Mouse (Mus musculus): ENCODE measurements around the gene Aspdh. TPM values are rescaled to one million over a fixed set of nuclear protein-coding genes. Genes with fewer than 3 reads are reported as not detected.

Aspdh gene
- polyA plus RNA-seq (2016; fragmentation: Nextera tagmentation; extraction: Ambion mirVana): 4.8 TPM in 2 replicates

- 55% methylated on average over 2 of the region's 2 CpGs for WGBS
- Histone ChIP-seq H3K36me3 (replicated peaks) (peaks cover 39% of the 10 kb centered on the region), H3K4me1 (peaks cover 60% of the 10 kb centered on the region), H3K27me3 (peaks cover 25% of the 10 kb centered on the region), H3K4me3 (replicated peaks) (no peak within 1 kb of the TSS), H3K4me2 (peak within 1 kb of the TSS; percentile 19; the same call in 1 of the 2 replicates), H3K9ac (peak within 1 kb of the TSS; percentile 33; the same call in 1 of the 2 replicates), H3K27ac (peak within 1 kb of the TSS; percentile 80), H3K9me3 (no peaks in the 10 kb centered on the region)
- no peak for ATAC-seq (ENCODE audit: low FRiP score)
Observed at GRCm38 (mm10) chr7:44465111-44465510, at the start of gene Aspdh. Aspdh (plus strand) TSS chr7:44465391.

- peak; percentile 2; the same call in 1 of the 2 replicates for ATAC-seq (ENCODE audit: low FRiP score)
- WGBS: 11% methylated on average over 8 of the region's 8 CpGs
- H3K36me3 ChIP-seq (replicated peaks): no peaks in the 10 kb centered on the region
- H3K4me2 ChIP-seq: peak overlapping the region; percentile 88
- peaks cover 49% of the 10 kb centered on the region for H3K4me1 ChIP-seq
- H3K27me3 ChIP-seq: no peaks in the 10 kb centered on the region; the same call in 1 of the 2 replicates
- H3K4me3 ChIP-seq (replicated peaks): peak overlapping the region; percentile 82
- H3K9me3 ChIP-seq: no peaks in the 10 kb centered on the region
- H3K9ac ChIP-seq: peak overlapping the region; percentile 95; the same call in 1 of the 2 replicates
- peak overlapping the region; percentile 99 for H3K27ac ChIP-seq
Observed at GRCm38 (mm10) chr7:44427666-44428065, 37.5 kb upstream of the Aspdh start.

- ATAC-seq (ENCODE audit: low FRiP score): peak; percentile 42
- peak overlapping the region; percentile 82 for H3K4me3 ChIP-seq (replicated peaks)
- peaks cover 56% of the 10 kb centered on the region for H3K4me1 ChIP-seq
- WGBS: under 1% methylated on average over 17 of the region's 38 CpGs
- peak overlapping the region; percentile 88 for H3K4me2 ChIP-seq
- peak overlapping the region; percentile 99 for H3K27ac ChIP-seq
- H3K27me3 ChIP-seq: no peaks in the 10 kb centered on the region; the same call in 1 of the 2 replicates
- no peaks in the 10 kb centered on the region for H3K36me3 ChIP-seq (replicated peaks)
- H3K9ac ChIP-seq: peak overlapping the region; percentile 95
- no peaks in the 10 kb centered on the region for H3K9me3 ChIP-seq
Observed at GRCm38 (mm10) chr7:44428171-44428950, 36.8 kb upstream of the Aspdh start.

- WGBS: under 1% methylated on average over 41 of the region's 69 CpGs
- Histone ChIP-seq H3K36me3 (replicated peaks) (0 out of 2 replicates have a peak, but pooled peaks cover 1% of the 10 kb centered on the region), H3K9ac (peak within 1 kb of the TSS; percentile 95), H3K4me2 (peak within 1 kb of the TSS; percentile 88), H3K9me3 (no peaks in the 10 kb centered on the region), H3K4me1 (peaks cover 58% of the 10 kb centered on the region), H3K27me3 (no peaks in the 10 kb centered on the region; the same call in 1 of the 2 replicates), H3K27ac (peak within 1 kb of the TSS; percentile 99), H3K4me3 (replicated peaks) (peak within 1 kb of the TSS; percentile 82)
- ATAC-seq (ENCODE audit: low FRiP score): peak; percentile 73
Observed at GRCm38 (mm10) chr7:44428968-44429521, 36.1 kb upstream of the Aspdh start, which contains the start of gene Lrrc4b. Lrrc4b (plus strand) TSS chr7:44429018.

GRCm38 (mm10) chr7:44429534-44430488, 35.4 kb upstream of the Aspdh start:
- WGBS: under 1% methylated on average over 31 of the region's 32 CpGs
- peak overlapping the region; percentile 88 for H3K4me2 ChIP-seq
- 0 out of 2 replicates have a peak, but pooled peaks cover 5% of the 10 kb centered on the region for H3K36me3 ChIP-seq (replicated peaks)
- H3K4me3 ChIP-seq (replicated peaks): peak overlapping the region; percentile 82
- H3K27me3 ChIP-seq: no peaks in the 10 kb centered on the region; the same call in 1 of the 2 replicates
- H3K27ac ChIP-seq: peak overlapping the region; percentile 99
- peak; percentile 34 for ATAC-seq (ENCODE audit: low FRiP score)
- peaks cover 58% of the 10 kb centered on the region for H3K4me1 ChIP-seq
- no peaks in the 10 kb centered on the region for H3K9me3 ChIP-seq
- H3K9ac ChIP-seq: peak overlapping the region; percentile 95

- H3K4me2 ChIP-seq: no peak overlapping the region
- H3K9ac ChIP-seq: no peak overlapping the region
- ATAC-seq (ENCODE audit: low FRiP score): no peak
- peaks cover 15% of the 10 kb centered on the region for H3K36me3 ChIP-seq (replicated peaks)
- peak overlapping the region; percentile 56 for H3K27ac ChIP-seq
- 79% methylated on average over 6 of the region's 6 CpGs for WGBS
- H3K27me3 ChIP-seq: no peaks in the 10 kb centered on the region
- H3K9me3 ChIP-seq: no peaks in the 10 kb centered on the region
- peaks cover 56% of the 10 kb centered on the region for H3K4me1 ChIP-seq
- H3K4me3 ChIP-seq (replicated peaks): no peak overlapping the region
Observed at GRCm38 (mm10) chr7:44432550-44432949, 32.6 kb upstream of the Aspdh start.

GRCm38 (mm10) chr7:44433371-44433770, 31.8 kb upstream of the Aspdh start:
- ATAC-seq (ENCODE audit: low FRiP score): peak; percentile 40
- H3K27ac ChIP-seq: no peak overlapping the region
- 5% methylated on average over 7 of the region's 7 CpGs for WGBS
- no peak overlapping the region for H3K4me3 ChIP-seq (replicated peaks)
- no peak overlapping the region for H3K9ac ChIP-seq
- no peak overlapping the region for H3K4me2 ChIP-seq
- peaks cover 54% of the 10 kb centered on the region for H3K4me1 ChIP-seq
- peaks cover 15% of the 10 kb centered on the region for H3K36me3 ChIP-seq (replicated peaks)
- H3K27me3 ChIP-seq: no peaks in the 10 kb centered on the region
- no peaks in the 10 kb centered on the region for H3K9me3 ChIP-seq

- Histone ChIP-seq H3K27me3 (no peaks in the 10 kb centered on the region), H3K27ac (no peak overlapping the region), H3K4me3 (replicated peaks) (no peak overlapping the region), H3K9me3 (no peaks in the 10 kb centered on the region), H3K4me2 (no peak overlapping the region), H3K4me1 (peaks cover 53% of the 10 kb centered on the region), H3K9ac (no peak overlapping the region), H3K36me3 (replicated peaks) (peaks cover 15% of the 10 kb centered on the region)
- ATAC-seq (ENCODE audit: low FRiP score): no peak
- 79% methylated on average over 9 of the region's 9 CpGs for WGBS
Observed at GRCm38 (mm10) chr7:44434089-44434488, 31.1 kb upstream of the Aspdh start.

- Histone ChIP-seq H3K27ac (no peak overlapping the region), H3K4me2 (no peak overlapping the region), H3K9ac (no peak overlapping the region), H3K9me3 (no peaks in the 10 kb centered on the region), H3K36me3 (replicated peaks) (peaks cover 15% of the 10 kb centered on the region), H3K27me3 (no peaks in the 10 kb centered on the region), H3K4me3 (replicated peaks) (no peak overlapping the region), H3K4me1 (peaks cover 38% of the 10 kb centered on the region)
- 73% methylated on average over 5 of the region's 5 CpGs for WGBS
- ATAC-seq (ENCODE audit: low FRiP score): no peak
Observed at GRCm38 (mm10) chr7:44435796-44436195, 29.4 kb upstream of the Aspdh start.

- 13% methylated on average over 1 of the region's 1 CpGs for WGBS
Observed at GRCm38 (mm10) chr7:44436267-44436666, 28.9 kb upstream of the Aspdh start.

GRCm38 (mm10) chr7:44437188-44437587, 28.0 kb upstream of the Aspdh start:
- Histone ChIP-seq H3K4me2 (no peak overlapping the region), H3K9me3 (no peaks in the 10 kb centered on the region), H3K36me3 (replicated peaks) (peaks cover 15% of the 10 kb centered on the region), H3K9ac (no peak overlapping the region), H3K4me3 (replicated peaks) (no peak overlapping the region), H3K4me1 (peaks cover 36% of the 10 kb centered on the region), H3K27ac (no peak overlapping the region), H3K27me3 (no peaks in the 10 kb centered on the region)
- ATAC-seq (ENCODE audit: low FRiP score): no peak
- 94% methylated on average over 1 of the region's 1 CpGs for WGBS

More at GRCm38 (mm10) chr7:44436267-44436666, 28.9 kb upstream of the Aspdh start:
- Histone ChIP-seq H3K36me3 (replicated peaks) (peaks cover 15% of the 10 kb centered on the region), H3K27me3 (no peaks in the 10 kb centered on the region), H3K4me3 (replicated peaks) (no peak overlapping the region), H3K4me1 (peaks cover 37% of the 10 kb centered on the region), H3K9me3 (no peaks in the 10 kb centered on the region), H3K4me2 (no peak overlapping the region), H3K9ac (no peak overlapping the region), H3K27ac (no peak overlapping the region)
- no peak for ATAC-seq (ENCODE audit: low FRiP score)
